Mouse (Mus musculus) 3T3-L1 (cell line): ENCODE measurements around the gene Plcb4.

Experiments
- DNase-seq: peaks from one replicate; pipeline ENCODE4 v3.0.0-alpha.2; 2015; ENCODE audit warnings: low read depth, low spot score

The Plcb4 gene

GRCm38 (mm10) chr2:135851964-135852363 lies 193.2 kb downstream of the Plcb4 start:
- DNase-seq, result no peak

GRCm38 (mm10) chr2:135853085-135853484 lies 194.3 kb downstream of the Plcb4 start:
- DNase-seq, result peak; percentile 58

- DNase-seq, result no peak
These were observed 195.2 kb downstream of the Plcb4 start for GRCm38 (mm10) chr2:135854059-135854458.

- no peak for DNase-seq
These were observed 197.2 kb downstream of the Plcb4 start for GRCm38 (mm10) chr2:135855890-135856490.

- DNase-seq, result no peak
These were observed 198.0 kb downstream of the Plcb4 start for GRCm38 (mm10) chr2:135856826-135857225.

- peak; percentile 67 for DNase-seq
These were observed 203.0 kb downstream of the Plcb4 start for GRCm38 (mm10) chr2:135861531-135862488.

- DNase-seq, result peak; percentile 44
These were observed 203.9 kb downstream of the Plcb4 start for GRCm38 (mm10) chr2:135862489-135863390.

GRCm38 (mm10) chr2:135863391-135864076 lies 204.7 kb downstream of the Plcb4 start:
- DNase-seq, result peak; percentile 92

- no peak for DNase-seq
These were observed 207.6 kb downstream of the Plcb4 start for GRCm38 (mm10) chr2:135866421-135866820.

GRCm38 (mm10) chr2:135866838-135867237 lies 208.0 kb downstream of the Plcb4 start:
- no peak for DNase-seq

GRCm38 (mm10) chr2:135869637-135870036 lies 210.8 kb downstream of the Plcb4 start:
- DNase-seq, result no peak

GRCm38 (mm10) chr2:135873146-135873545 lies 214.3 kb downstream of the Plcb4 start:
- no peak for DNase-seq

- DNase-seq, result no peak
These were observed 214.9 kb downstream of the Plcb4 start for GRCm38 (mm10) chr2:135873761-135874160.

- DNase-seq, result no peak
These were observed 216.7 kb downstream of the Plcb4 start for GRCm38 (mm10) chr2:135875549-135875948.

- no peak for DNase-seq
These were observed 220.5 kb downstream of the Plcb4 start for GRCm38 (mm10) chr2:135879356-135879755.

GRCm38 (mm10) chr2:135880269-135880760 lies 221.5 kb downstream of the Plcb4 start:
- DNase-seq, result no peak

GRCm38 (mm10) chr2:135883359-135883758 lies 224.5 kb downstream of the Plcb4 start:
- DNase-seq, result no peak

GRCm38 (mm10) chr2:135884534-135885180 lies 225.8 kb downstream of the Plcb4 start:
- DNase-seq, result peak; percentile 66

GRCm38 (mm10) chr2:135885607-135886006 lies 226.8 kb downstream of the Plcb4 start:
- DNase-seq, result peak; percentile 57

- no peak for DNase-seq
These were observed 227.4 kb downstream of the Plcb4 start for GRCm38 (mm10) chr2:135886081-135886679.
